Mouse (Mus musculus): ENCODE measurements around the gene Car12. TPM values are rescaled to one million over a fixed set of nuclear protein-coding genes. Genes with fewer than 3 reads are reported as not detected.

Gene Car12
- polyA plus RNA-seq, 1 experiment from 2014 or later = 3.3 TPM

DNA sequence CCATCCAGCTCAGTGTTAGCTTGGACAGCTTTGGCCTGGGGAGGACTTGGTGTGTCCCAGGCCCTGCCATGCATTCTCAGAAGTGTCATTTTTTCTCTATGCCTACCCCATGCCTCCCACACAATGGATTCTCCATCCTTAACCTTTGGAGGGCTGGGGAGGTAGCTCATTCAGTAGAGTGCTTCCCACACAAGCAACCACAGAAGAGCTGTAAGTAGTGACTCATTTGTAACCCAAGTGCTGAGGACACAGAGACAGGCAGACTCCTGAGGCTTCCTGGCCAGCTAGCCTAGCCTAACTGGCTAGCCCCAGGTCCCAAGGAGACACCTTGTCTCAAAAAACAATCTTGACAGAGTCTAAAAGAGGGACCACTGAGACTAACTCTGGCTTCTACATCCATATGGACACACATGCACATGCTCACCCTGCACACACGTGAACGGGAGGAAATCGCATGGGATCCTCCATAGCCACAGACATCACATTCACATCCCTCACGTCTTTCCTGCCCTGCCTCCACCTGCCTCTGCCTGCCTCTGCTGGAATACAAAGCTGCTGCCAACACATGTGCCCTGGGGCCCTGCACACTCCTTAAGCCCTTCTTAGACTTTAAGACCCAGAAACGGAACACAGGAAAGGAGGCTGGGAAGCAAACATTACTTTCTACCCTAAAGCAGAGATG, 8.8 kb downstream of the Car12 start:
- H3K9me3 ChIP-seq (ENCODE audit: control insufficient read depth, low read length) = no peaks in the 10 kb centered on the region
- peaks cover 6% of the 10 kb centered on the region; the same call in 1 of the 2 replicates for H3K4me1 ChIP-seq (replicated peaks; ENCODE audit: control insufficient read depth, insufficient read depth, low read length)
- H3K4me2 ChIP-seq (ENCODE audit: low read length) = no peak overlapping the region
- 61% methylated on average over 5 of the region's 5 CpGs for WGBS
- no peak; the same call in 1 of the 2 replicates for ATAC-seq
- no peaks in the 10 kb centered on the region for H3K36me3 ChIP-seq (ENCODE audit: control insufficient read depth, insufficient read depth)
- H3K27ac ChIP-seq (ENCODE audit: low read length) = no peak overlapping the region
- H3K27me3 ChIP-seq (replicated peaks; ENCODE audit: control insufficient read depth, insufficient read depth, low read length) = no peaks in the 10 kb centered on the region
- no peak overlapping the region for H3K4me3 ChIP-seq (replicated peaks; ENCODE audit: low read length)
- H3K9ac ChIP-seq (replicated peaks; ENCODE audit: low read depth, low read length) = no peak overlapping the region

DNA sequence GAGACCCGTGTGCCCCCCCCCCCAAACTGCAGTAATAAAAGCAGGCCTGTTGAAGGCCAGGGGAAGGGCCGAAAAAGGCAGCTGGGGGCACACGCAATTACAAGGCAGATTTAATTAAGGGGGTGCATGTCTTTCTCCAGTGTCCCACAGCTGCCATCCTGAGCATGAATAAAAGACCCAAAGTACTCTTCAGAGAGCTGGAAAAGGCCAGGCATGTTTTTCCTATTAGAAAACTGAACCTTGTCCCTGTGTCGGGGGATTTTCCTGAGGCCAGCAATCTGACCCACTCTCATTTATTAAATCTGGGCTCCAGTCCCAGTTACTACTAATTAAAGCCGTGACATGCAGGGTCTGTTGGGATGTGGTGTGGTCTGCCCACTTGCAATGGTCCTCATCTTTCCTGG, 9.4 kb downstream of the Car12 start:
- H3K4me1 ChIP-seq (replicated peaks; ENCODE audit: control insufficient read depth, insufficient read depth, low read length) = peaks cover 6% of the 10 kb centered on the region; the same call in 1 of the 2 replicates
- H3K9ac ChIP-seq (replicated peaks; ENCODE audit: low read depth, low read length) = no peak overlapping the region
- WGBS = 14% methylated on average over 5 of the region's 5 CpGs
- H3K4me2 ChIP-seq (ENCODE audit: low read length) = no peak overlapping the region
- no peak overlapping the region for H3K27ac ChIP-seq (ENCODE audit: low read length)
- no peaks in the 10 kb centered on the region for H3K9me3 ChIP-seq (ENCODE audit: control insufficient read depth, low read length)
- H3K36me3 ChIP-seq (ENCODE audit: control insufficient read depth, insufficient read depth) = no peaks in the 10 kb centered on the region
- H3K27me3 ChIP-seq (replicated peaks; ENCODE audit: control insufficient read depth, insufficient read depth, low read length) = no peaks in the 10 kb centered on the region
- no peak overlapping the region for H3K4me3 ChIP-seq (replicated peaks; ENCODE audit: low read length)
- ATAC-seq = peak; percentile 72

DNA sequence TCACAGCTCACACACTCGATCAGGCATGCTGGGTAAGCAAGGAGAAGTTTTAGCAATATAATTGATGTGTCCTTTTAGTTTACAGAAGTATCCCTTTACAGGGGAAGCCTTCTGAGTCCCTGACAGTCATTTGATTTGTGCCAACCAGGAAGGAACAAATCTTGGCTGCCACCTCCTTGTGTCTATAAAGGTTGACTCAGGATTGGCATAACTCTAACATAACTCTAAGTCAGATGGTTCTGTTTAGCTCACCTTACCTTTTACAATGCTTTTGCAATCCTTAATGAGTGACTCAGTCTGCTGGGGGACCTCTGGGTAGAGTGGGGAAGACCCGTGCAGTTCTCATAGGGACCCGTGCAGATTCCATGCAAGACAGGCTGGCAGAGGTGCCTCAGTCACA, 12.1 kb downstream of the Car12 start:
- no peak overlapping the region for H3K4me2 ChIP-seq (ENCODE audit: low read length)
- no peak overlapping the region for H3K4me3 ChIP-seq (replicated peaks; ENCODE audit: low read length)
- peaks cover 4% of the 10 kb centered on the region; the same call in 1 of the 2 replicates for H3K4me1 ChIP-seq (replicated peaks; ENCODE audit: control insufficient read depth, insufficient read depth, low read length)
- H3K9ac ChIP-seq (replicated peaks; ENCODE audit: low read depth, low read length) = no peak overlapping the region
- no peaks in the 10 kb centered on the region for H3K9me3 ChIP-seq (ENCODE audit: control insufficient read depth, low read length)
- ATAC-seq = no peak
- WGBS = 78% methylated on average over 3 of the region's 3 CpGs
- H3K36me3 ChIP-seq (ENCODE audit: control insufficient read depth, insufficient read depth) = no peaks in the 10 kb centered on the region
- no peak overlapping the region for H3K27ac ChIP-seq (ENCODE audit: low read length)
- H3K27me3 ChIP-seq (replicated peaks; ENCODE audit: control insufficient read depth, insufficient read depth, low read length) = no peaks in the 10 kb centered on the region

DNA sequence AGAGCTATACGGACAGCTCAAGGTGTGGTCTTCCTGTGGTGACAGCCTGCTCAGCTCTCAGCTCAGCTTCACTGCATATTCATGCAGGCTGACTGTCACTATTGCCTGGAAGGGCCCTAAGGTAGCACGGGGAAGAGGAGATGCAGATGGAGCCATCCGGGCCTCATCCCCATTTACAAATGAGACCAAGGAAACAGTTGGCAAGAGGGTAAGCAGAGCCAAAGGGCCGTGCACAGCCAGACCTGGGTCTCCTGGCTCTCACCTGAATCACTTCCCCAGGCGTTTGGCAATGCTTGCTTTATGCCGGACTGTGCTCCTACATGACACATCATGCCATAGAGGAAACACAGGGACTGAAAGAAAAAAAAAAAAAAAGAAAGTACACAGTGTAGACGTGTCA, 13.8 kb downstream of the Car12 start:
- ATAC-seq = no peak
- H3K27ac ChIP-seq (ENCODE audit: low read length) = no peak overlapping the region
- H3K36me3 ChIP-seq (ENCODE audit: control insufficient read depth, insufficient read depth) = no peaks in the 10 kb centered on the region
- no peak overlapping the region for H3K9ac ChIP-seq (replicated peaks; ENCODE audit: low read depth, low read length)
- H3K4me3 ChIP-seq (replicated peaks; ENCODE audit: low read length) = no peak overlapping the region
- peaks cover 4% of the 10 kb centered on the region; the same call in 1 of the 2 replicates for H3K4me1 ChIP-seq (replicated peaks; ENCODE audit: control insufficient read depth, insufficient read depth, low read length)
- 72% methylated on average over 7 of the region's 7 CpGs for WGBS
- H3K9me3 ChIP-seq (ENCODE audit: control insufficient read depth, low read length) = no peaks in the 10 kb centered on the region
- no peaks in the 10 kb centered on the region for H3K27me3 ChIP-seq (replicated peaks; ENCODE audit: control insufficient read depth, insufficient read depth, low read length)
- no peak overlapping the region for H3K4me2 ChIP-seq (ENCODE audit: low read length)

DNA sequence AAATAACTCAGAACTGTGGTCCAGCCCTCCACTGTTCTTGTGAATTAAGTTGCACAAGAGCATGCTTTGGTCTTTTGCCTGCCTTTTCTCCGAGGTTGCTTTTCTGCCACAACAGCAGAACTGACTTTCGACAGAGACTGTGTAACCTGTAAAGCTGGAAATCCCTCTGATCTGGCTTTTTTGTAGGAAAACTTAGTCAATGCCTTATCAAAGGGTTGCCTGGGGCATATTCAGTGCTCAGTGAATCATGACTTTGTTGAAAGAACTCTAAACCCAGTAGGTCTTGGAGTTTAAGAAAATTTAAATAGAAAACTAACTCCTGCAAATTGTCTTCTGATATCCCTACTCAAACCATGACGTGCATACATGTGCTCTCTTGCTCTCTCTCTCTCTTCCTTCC, 17.1 kb downstream of the Car12 start:
- no peaks in the 10 kb centered on the region for H3K36me3 ChIP-seq (ENCODE audit: control insufficient read depth, insufficient read depth)
- no peak overlapping the region for H3K27ac ChIP-seq (ENCODE audit: low read length)
- no peaks in the 10 kb centered on the region for H3K9me3 ChIP-seq (ENCODE audit: control insufficient read depth, low read length)
- 62% methylated on average over 3 of the region's 3 CpGs for WGBS
- H3K27me3 ChIP-seq (replicated peaks; ENCODE audit: control insufficient read depth, insufficient read depth, low read length) = no peaks in the 10 kb centered on the region
- no peak overlapping the region for H3K4me3 ChIP-seq (replicated peaks; ENCODE audit: low read length)
- no peak for ATAC-seq
- peaks cover 6% of the 10 kb centered on the region; the same call in 1 of the 2 replicates for H3K4me1 ChIP-seq (replicated peaks; ENCODE audit: control insufficient read depth, insufficient read depth, low read length)
- H3K4me2 ChIP-seq (ENCODE audit: low read length) = no peak overlapping the region
- H3K9ac ChIP-seq (replicated peaks; ENCODE audit: low read depth, low read length) = no peak overlapping the region

DNA sequence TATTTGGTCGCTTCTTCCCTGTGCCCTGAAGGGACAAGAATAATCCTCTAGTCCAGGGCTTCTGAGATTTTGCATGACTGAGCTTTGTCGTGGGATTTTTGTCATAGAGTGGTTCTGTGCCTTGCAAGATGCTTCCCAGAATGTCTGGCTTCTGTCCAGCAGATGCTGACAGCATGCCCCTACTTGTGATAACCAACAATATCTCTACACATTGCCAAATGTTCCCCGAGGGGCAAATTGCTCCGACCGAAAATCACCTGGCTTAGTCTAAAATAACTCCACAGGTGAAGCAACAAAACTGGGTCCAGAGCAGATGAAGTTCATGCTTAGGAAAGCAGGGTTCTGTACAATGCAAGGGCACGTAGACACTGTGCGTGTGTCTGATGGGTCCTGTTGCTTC, 17.8 kb downstream of the Car12 start:
- H3K36me3 ChIP-seq (ENCODE audit: control insufficient read depth, insufficient read depth) = no peaks in the 10 kb centered on the region
- H3K27ac ChIP-seq (ENCODE audit: low read length) = no peak overlapping the region
- H3K4me3 ChIP-seq (replicated peaks; ENCODE audit: low read length) = no peak overlapping the region
- H3K4me2 ChIP-seq (ENCODE audit: low read length) = no peak overlapping the region
- ATAC-seq = no peak
- WGBS = 80% methylated on average over 7 of the region's 7 CpGs
- peaks cover 6% of the 10 kb centered on the region; the same call in 1 of the 2 replicates for H3K4me1 ChIP-seq (replicated peaks; ENCODE audit: control insufficient read depth, insufficient read depth, low read length)
- no peaks in the 10 kb centered on the region for H3K27me3 ChIP-seq (replicated peaks; ENCODE audit: control insufficient read depth, insufficient read depth, low read length)
- H3K9me3 ChIP-seq (ENCODE audit: control insufficient read depth, low read length) = no peaks in the 10 kb centered on the region
- no peak overlapping the region for H3K9ac ChIP-seq (replicated peaks; ENCODE audit: low read depth, low read length)

DNA sequence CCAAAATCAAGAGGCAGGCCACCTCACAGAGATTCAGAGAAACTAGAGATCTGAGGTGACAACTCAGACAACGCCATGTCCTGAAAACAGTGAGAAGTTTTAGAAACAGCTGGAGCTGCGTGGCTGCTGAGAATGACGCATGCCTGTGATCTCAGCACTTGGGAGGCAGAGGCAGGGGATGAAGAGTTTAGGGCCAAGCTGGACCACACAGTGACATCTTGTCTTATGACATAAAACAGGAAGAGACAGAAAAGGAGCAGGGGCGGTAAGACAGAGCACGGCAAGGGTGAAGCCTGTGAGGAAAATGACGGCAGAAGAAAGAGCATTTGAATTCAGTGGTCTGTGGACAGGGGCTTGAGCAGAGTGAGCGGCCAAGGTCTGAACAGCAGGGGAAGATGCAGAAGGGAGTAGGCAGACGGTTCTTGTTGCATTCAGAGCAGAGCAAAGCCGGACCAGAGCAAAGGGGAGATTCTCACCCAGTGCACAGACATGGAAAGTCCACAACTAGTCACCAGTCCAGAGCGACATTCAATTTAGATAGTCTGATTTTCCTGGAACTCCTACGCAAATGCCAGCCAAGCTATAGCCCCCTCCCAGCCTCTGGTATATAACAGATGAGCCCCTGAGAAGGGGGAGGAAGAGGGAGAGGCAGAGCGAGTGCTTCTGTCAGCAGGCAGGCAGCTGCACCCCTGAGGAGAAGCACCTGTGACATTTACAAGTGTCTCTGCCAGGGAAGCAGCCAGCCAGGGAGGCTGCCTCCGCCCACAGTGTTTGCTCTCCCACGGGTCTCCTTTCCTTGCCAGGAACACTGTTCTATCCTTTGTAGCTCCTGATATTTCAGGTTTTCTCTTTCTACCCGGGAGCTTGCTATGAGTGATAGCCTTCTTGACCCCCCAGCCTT, 19.6 kb downstream of the Car12 start:
- H3K4me2 ChIP-seq (ENCODE audit: low read length) = no peak overlapping the region
- H3K9ac ChIP-seq (replicated peaks; ENCODE audit: low read depth, low read length) = no peak overlapping the region
- H3K27me3 ChIP-seq (replicated peaks; ENCODE audit: control insufficient read depth, insufficient read depth, low read length) = no peaks in the 10 kb centered on the region
- H3K4me1 ChIP-seq (replicated peaks; ENCODE audit: control insufficient read depth, insufficient read depth, low read length) = peaks cover 6% of the 10 kb centered on the region; the same call in 1 of the 2 replicates
- 0 out of 2 replicates have a peak, but pooled peaks have one; percentile 38 for ATAC-seq
- H3K9me3 ChIP-seq (ENCODE audit: control insufficient read depth, low read length) = no peaks in the 10 kb centered on the region
- H3K4me3 ChIP-seq (replicated peaks; ENCODE audit: low read length) = no peak overlapping the region
- 52% methylated on average over 15 of the region's 15 CpGs for WGBS
- no peaks in the 10 kb centered on the region for H3K36me3 ChIP-seq (ENCODE audit: control insufficient read depth, insufficient read depth)
- no peak overlapping the region for H3K27ac ChIP-seq (ENCODE audit: low read length)

DNA sequence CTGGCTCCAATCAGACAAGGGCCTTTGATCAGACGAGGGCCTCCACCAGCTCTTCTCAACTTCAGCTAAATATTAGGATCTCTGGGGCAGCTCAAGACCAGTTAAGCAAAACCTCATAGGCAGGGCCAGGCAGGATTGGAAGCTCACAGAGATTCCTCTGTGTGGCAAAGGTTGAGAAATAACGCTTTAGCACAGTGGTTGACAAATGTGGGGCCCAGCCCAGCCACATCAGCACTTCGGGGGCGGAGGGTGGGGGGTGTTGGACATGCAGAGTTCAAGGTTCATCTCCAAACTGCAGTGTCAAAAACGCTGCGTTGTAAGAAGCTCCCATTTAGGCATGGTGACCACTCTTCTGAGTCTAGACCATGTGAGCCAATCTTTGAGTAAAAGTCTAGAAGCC, 21.1 kb downstream of the Car12 start:
- H3K4me3 ChIP-seq (replicated peaks; ENCODE audit: low read length) = no peak overlapping the region

DNA sequence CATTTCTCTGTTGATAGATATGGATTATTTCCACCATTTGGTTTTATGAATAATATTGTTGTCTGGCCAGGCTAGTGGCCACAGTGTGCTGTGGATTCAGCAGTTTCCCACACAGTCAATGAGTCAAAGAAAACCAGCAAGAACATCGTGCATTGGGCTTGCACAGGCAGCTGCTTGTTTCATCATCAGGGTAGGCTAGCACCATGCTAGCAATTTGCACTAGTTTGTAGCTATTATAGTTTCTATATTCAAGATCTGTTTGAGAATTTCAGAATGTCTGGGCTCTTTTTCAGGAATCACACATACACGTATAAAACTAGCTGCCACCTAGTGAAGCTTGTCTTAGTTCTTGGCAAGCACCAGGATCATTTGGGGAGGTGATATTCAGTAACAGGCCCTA, 21.6 kb downstream of the Car12 start:
- H3K4me1 ChIP-seq (replicated peaks; ENCODE audit: control insufficient read depth, insufficient read depth, low read length) = peaks cover 6% of the 10 kb centered on the region; the same call in 1 of the 2 replicates
- 81% methylated on average over 2 of the region's 2 CpGs for WGBS
- no peak overlapping the region for H3K27ac ChIP-seq (ENCODE audit: low read length)
- H3K4me3 ChIP-seq (replicated peaks; ENCODE audit: low read length) = no peak overlapping the region
- no peak overlapping the region for H3K9ac ChIP-seq (replicated peaks; ENCODE audit: low read depth, low read length)
- no peaks in the 10 kb centered on the region for H3K9me3 ChIP-seq (ENCODE audit: control insufficient read depth, low read length)
- no peak overlapping the region for H3K4me2 ChIP-seq (ENCODE audit: low read length)
- ATAC-seq = no peak
- no peaks in the 10 kb centered on the region for H3K36me3 ChIP-seq (ENCODE audit: control insufficient read depth, insufficient read depth)
- H3K27me3 ChIP-seq (replicated peaks; ENCODE audit: control insufficient read depth, insufficient read depth, low read length) = no peaks in the 10 kb centered on the region

More for the DNA sequence above, 21.1 kb downstream of the Car12 start:
- Histone ChIP-seq H3K4me2 (ENCODE audit: low read length) (no peak overlapping the region), H3K36me3 (ENCODE audit: control insufficient read depth, insufficient read depth) (no peaks in the 10 kb centered on the region), H3K9ac (replicated peaks; ENCODE audit: low read depth, low read length) (no peak overlapping the region), H3K9me3 (ENCODE audit: control insufficient read depth, low read length) (no peaks in the 10 kb centered on the region), H3K27me3 (replicated peaks; ENCODE audit: control insufficient read depth, insufficient read depth, low read length) (no peaks in the 10 kb centered on the region), H3K4me1 (replicated peaks; ENCODE audit: control insufficient read depth, insufficient read depth, low read length) (peaks cover 6% of the 10 kb centered on the region; the same call in 1 of the 2 replicates), H3K27ac (ENCODE audit: low read length) (no peak overlapping the region)
- WGBS = 91% methylated on average over 6 of the region's 6 CpGs
- ATAC-seq = no peak
